Mouse (Mus musculus): ENCODE measurements around the gene Timp1.

Gene Timp1

GRCm38 (mm10) chrX:20869962-20870513, at the start of gene Timp1:
Gene Timp1 (plus strand): TSS chrX:20870166.
- no peak for DNase-seq (ENCODE audit: low spot score)

GRCm38 (mm10) chrX:20828934-20829333, 41.0 kb upstream of the Timp1 start:
- peak; percentile 71 for DNase-seq (ENCODE audit: low spot score)

GRCm38 (mm10) chrX:20847232-20847631, 22.7 kb upstream of the Timp1 start:
- DNase-seq (ENCODE audit: low spot score) = no peak

- DNase-seq (ENCODE audit: low spot score) = no peak
Measured at GRCm38 (mm10) chrX:20847816-20848215, 22.1 kb upstream of the Timp1 start.

GRCm38 (mm10) chrX:20848256-20848984, 21.5 kb upstream of the Timp1 start:
- peak; percentile 94 for DNase-seq (ENCODE audit: low spot score)

- no peak for DNase-seq (ENCODE audit: low spot score)
Measured at GRCm38 (mm10) chrX:20853794-20854193, 16.2 kb upstream of the Timp1 start.

GRCm38 (mm10) chrX:20861453-20862104, 8.4 kb upstream of the Timp1 start:
- no peak for DNase-seq (ENCODE audit: low spot score)

GRCm38 (mm10) chrX:20862105-20863065, 7.6 kb upstream of the Timp1 start:
- no peak for DNase-seq (ENCODE audit: low spot score)

GRCm38 (mm10) chrX:20863161-20864101, 6.5 kb upstream of the Timp1 start:
- DNase-seq (ENCODE audit: low spot score) = no peak

GRCm38 (mm10) chrX:20868091-20868490, 1.9 kb upstream of the Timp1 start:
- no peak for DNase-seq (ENCODE audit: low spot score)

GRCm38 (mm10) chrX:20869203-20869602, 763 bp upstream of the Timp1 start:
- DNase-seq (ENCODE audit: low spot score) = no peak

GRCm38 (mm10) chrX:20872928-20873500, 3.0 kb downstream of the Timp1 start:
- DNase-seq (ENCODE audit: low spot score) = no peak

- DNase-seq (ENCODE audit: low spot score) = no peak
Measured at GRCm38 (mm10) chrX:20875241-20875640, 5.3 kb downstream of the Timp1 start.

- DNase-seq (ENCODE audit: low spot score) = no peak
Measured at GRCm38 (mm10) chrX:20910074-20910473, 40.1 kb downstream of the Timp1 start.

GRCm38 (mm10) chrX:20913726-20914125, 43.8 kb downstream of the Timp1 start:
- DNase-seq (ENCODE audit: low spot score) = no peak

GRCm38 (mm10) chrX:20915075-20915474, 45.1 kb downstream of the Timp1 start:
- DNase-seq (ENCODE audit: low spot score) = peak; percentile 16

GRCm38 (mm10) chrX:20920249-20920843, 50.4 kb downstream of the Timp1 start:
- DNase-seq (ENCODE audit: low spot score) = no peak

GRCm38 (mm10) chrX:20920844-20921364, 50.9 kb downstream of the Timp1 start, which contains the start of gene Syn1:
Gene Syn1 (minus strand): TSS chrX:20921004.
- DNase-seq (ENCODE audit: low spot score) = peak; percentile 79

GRCm38 (mm10) chrX:20921366-20921765, 51.4 kb downstream of the Timp1 start:
- no peak for DNase-seq (ENCODE audit: low spot score)

- DNase-seq (ENCODE audit: low spot score) = no peak
Measured at GRCm38 (mm10) chrX:20923506-20923905, 53.5 kb downstream of the Timp1 start.
